Mouse (Mus musculus) effector memory CD4-positive, alpha-beta T cell, adult 5 months (primary cell): Measurements from ENCODE around the gene Ifit1. TPM values are rescaled to one million over a fixed set of nuclear protein-coding genes. Genes with fewer than 3 reads are reported as not detected.

Source experiments
- polyA plus RNA-seq: library from polyadenylated mRNA; unstranded; fragments of 100-300 nt; shearing (Covaris generic); gene quantifications from one replicate; pipeline ENCODE4 v1.2.1, GENCODE M21; 2017

The Ifit1 gene
- 5.5 TPM for polyA plus RNA-seq

DNA sequence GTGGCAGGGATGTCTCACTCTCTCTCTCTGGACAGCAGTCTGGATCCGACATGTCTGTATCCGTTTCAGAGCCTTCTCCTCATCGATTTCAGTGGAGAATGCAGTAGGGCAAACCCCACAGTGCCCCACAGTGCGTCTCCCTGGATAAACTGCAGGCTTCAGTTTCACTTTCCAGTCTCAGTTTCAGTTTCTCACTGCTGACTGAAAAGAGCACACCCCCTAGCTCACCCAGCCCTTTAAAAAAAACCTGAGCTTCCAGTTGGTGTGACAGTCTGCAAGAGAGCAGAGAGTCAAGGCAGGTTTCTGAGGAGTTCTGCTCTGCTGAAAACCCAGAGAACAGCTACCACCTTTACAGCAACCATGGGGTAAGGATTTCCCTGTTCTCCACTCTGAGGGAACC lies at the start of gene Ifit1, which contains the start of gene Ifit1bl2:
TSS of gene Ifit1 (plus strand) at position 249 of the 400 bp plus-strand sequence.
TSS of gene Ifit1bl2 (minus strand) at position 121 of the 400 bp plus-strand sequence.

DNA sequence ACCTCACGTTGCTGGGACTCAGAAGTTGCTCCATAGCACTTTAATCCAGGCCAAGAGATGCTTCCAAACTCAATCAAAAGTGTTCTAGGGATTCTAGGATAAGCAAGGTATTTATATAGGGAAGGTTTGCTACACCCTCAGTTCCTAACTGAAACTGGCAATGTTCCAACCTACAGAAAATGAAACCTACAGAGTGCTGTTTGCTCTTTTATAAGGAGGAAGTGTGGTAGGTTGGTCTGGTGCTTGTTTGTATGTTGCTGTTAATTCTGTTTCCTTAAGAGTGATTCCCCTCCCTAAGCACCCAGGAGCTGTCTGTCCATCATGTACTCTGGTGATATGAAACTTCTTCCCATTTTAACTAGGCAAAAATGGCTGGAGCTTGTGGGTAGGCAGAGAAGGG lies 38.8 kb upstream of the Ifit1 start, which contains the start of gene Ifit1bl1:
TSS of gene Ifit1bl1 (minus strand) at position 69 of the 400 bp plus-strand sequence.

DNA sequence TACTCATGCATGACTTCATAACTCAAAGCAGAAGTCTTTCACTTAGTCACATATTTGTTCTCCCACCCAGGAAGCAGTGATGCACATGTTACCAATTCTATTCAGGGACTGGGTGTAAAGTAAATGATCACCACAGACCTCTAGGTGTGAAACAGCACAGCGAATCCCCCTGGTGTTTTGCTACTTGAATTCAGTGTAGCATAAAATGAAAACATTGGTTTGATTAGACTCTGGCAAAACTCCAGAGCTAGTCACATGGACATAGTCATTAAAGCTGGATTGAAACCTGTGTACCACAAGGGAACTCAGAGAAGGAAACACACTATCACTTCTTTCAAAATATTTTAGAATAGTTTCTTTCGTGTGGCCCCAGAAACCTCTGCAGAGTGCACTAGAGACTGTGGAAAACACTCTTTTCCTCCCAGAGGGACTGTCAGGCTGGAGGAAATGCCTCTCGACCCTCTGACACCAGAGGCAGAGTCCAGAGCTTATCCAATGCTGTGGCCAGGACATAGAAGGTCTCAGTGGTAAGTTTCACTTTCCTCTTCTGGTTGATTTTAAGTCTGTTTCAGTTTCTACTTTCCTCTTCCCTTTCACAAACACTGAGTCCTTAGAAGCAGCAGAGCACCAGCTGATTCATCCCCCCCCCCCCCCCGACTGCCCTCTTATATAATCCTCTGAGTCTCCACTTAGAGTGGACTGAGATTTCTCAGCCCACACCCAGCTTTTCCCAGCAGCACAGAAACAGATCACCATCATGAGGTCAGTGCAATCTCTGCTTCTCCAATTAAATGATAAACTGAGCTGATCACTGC lies 33.2 kb upstream of the Ifit1 start, which contains the start of gene Ifit3b:
TSS of gene Ifit3b (plus strand) at position 734 of the 815 bp plus-strand sequence.

Other genes starting within 250 kb of the Ifit1 start
- not detected for gene Ch25h, start 165.7 kb upstream of the Ifit1 start, polyA plus RNA-seq
- gene Lipa, start 113.4 kb upstream of the Ifit1 start, polyA plus RNA-seq = 57.2 TPM
- gene Ifit2, start 90.2 kb upstream of the Ifit1 start, polyA plus RNA-seq = 11.0 TPM
- gene Ifit3, start 57.3 kb upstream of the Ifit1 start, polyA plus RNA-seq = 4.2 TPM
- 16.7 TPM for gene Ifit1bl1, start 38.9 kb upstream of the Ifit1 start, polyA plus RNA-seq
- gene Ifit3b, start 32.9 kb upstream of the Ifit1 start, polyA plus RNA-seq = 2.0 TPM
- gene Ifit1bl2, start 128 bp upstream of the Ifit1 start, polyA plus RNA-seq = 0.32 TPM
- gene Slc16a12, start 106.4 kb downstream of the Ifit1 start, polyA plus RNA-seq = not detected
- gene Pank1, start 238.6 kb downstream of the Ifit1 start, polyA plus RNA-seq = 5.4 TPM